Mouse (Mus musculus): ENCODE data around the gene Pde6h.

DNA sequence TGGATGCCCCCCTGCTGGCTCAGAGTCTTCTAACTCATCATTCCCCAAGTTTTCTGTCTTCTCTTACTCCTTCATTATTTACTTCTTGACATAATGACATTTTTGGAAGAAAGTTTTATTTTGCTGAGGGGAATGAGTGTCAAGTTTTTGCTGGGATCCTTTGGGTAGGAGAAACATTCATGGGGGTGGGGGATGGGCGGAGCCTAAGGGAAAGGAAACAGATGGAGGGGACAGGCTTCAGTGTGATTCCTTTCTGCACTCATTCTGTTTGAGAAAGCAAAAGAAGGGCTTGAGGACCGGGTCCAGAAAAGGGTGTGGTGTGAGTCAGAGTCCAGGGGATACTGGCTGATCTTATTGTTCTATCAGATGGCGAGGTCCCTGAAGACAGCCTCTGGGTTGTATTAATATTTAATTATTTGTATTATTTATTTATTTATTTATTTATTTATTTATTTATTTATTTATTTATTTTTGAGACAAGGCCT lies 40.2 kb upstream of the Pde6h start:
- TF ChIP-seq CTCF (IDR thresholded peaks at IDR 0.05; ENCODE audit: control insufficient read depth, insufficient read depth, low read length) (no peak), POLR2A (IDR thresholded peaks at IDR 0.05; ENCODE audit: borderline replicate concordance, control insufficient read depth, low read depth, low read length) (no peak)

All from bone marrow, adult 2 months (tissue).